Mouse (Mus musculus) hindbrain, embryonic 14.5 days (tissue): Measurements from ENCODE around the gene Gm27029. TPM values are rescaled to one million over a fixed set of nuclear protein-coding genes. Genes with fewer than 3 reads are reported as not detected.
"Not testable (repeated sequence)": the region's sequence is repeated elsewhere in the genome, so short reads cannot be mapped to it uniquely, and the experiment has no call there.

Source experiments
- ATAC-seq: fragments of 200-750 bp; cut with Nextera tagmentation; 2 replicates; pipeline ENCODE4 v1.8.0; 2017; ENCODE audit warnings: moderate number of reproducible peaks, mild to moderate bottlenecking, moderate TSS enrichment, moderate library complexity; ENCODE audit not compliant: low FRiP score
- DNase-seq: peaks from one replicate; pipeline ENCODE4 v3.0.0-alpha.2; 2015; ENCODE audit warnings: low spot score
- H3K27ac ChIP-seq: fragments of 300-500 bp; sonication (generic); 2 replicates; pipeline ENCODE4 v1.5.1; 2014; ENCODE audit warnings: mild to moderate bottlenecking, moderate library complexity
- H3K27me3 ChIP-seq: fragments of 300-500 bp; sonication (generic); 2 replicates; pipeline ENCODE4 v1.6.1; 2014; ENCODE audit warnings: mild to moderate bottlenecking, low read length, mixed read lengths; ENCODE audit not compliant: control insufficient read depth, insufficient read depth
- H3K36me3 ChIP-seq: fragments of 300-500 bp; sonication (generic); replicated peaks from 2 replicates; pipeline ENCODE4 v1.6.1; 2014; ENCODE audit not compliant: control insufficient read depth, insufficient read depth
- H3K4me1 ChIP-seq: fragments of 300-500 bp; sonication (generic); replicated peaks from 2 replicates; pipeline ENCODE4 v1.6.1; 2014; ENCODE audit warnings: antibody characterized with exemption, low read length, mixed read lengths; ENCODE audit not compliant: control insufficient read depth, insufficient read depth
- H3K4me2 ChIP-seq: fragments of 300-500 bp; sonication (generic); replicated peaks from 2 replicates; pipeline ENCODE4 v1.6.1; 2014; ENCODE audit warnings: mild to moderate bottlenecking, moderate library complexity
- H3K4me3 ChIP-seq: fragments of 300-500 bp; sonication (generic); replicated peaks from 2 replicates; pipeline ENCODE4 v1.5.1; 2014; ENCODE audit warnings: mild to moderate bottlenecking, low read length
- H3K9ac ChIP-seq: fragments of 300-500 bp; sonication (generic); 2 replicates; pipeline ENCODE4 v1.6.1; 2014
- H3K9me3 ChIP-seq: fragments of 300-500 bp; sonication (generic); 2 replicates; pipeline ENCODE4 v1.6.1; 2016; ENCODE audit warnings: low read length; ENCODE audit not compliant: control insufficient read depth
- WGBS: fragments of 180-500 bp; shearing (Covaris S2); extraction: QIAGEN DNeasy Blood & Tissue Kit; methylation state at CpG from one replicate; pipeline ENCODE4 v1.1.7; 2014; 5-methylcytosine and 5-hydroxymethylcytosine counted together
- polyA plus RNA-seq: library from polyadenylated mRNA; unstranded; fragments of >200 nt; fragmentation: Nextera tagmentation; extraction: Ambion mirVana; gene quantifications from 2 replicates; pipeline ENCODE4 v1.2.1, GENCODE M21; 2014

Gene Gm27029
- polyA plus RNA-seq, 1 experiment from 2014 or later = 7.3 TPM

GRCm38 (mm10) chr11:101417101-101417855, 7.3 kb downstream of the Gm27029 start, which contains the start of gene Aarsd1:
Gene Aarsd1 (minus strand): TSS chr11:101417615.
- no peaks in the 10 kb centered on the region for H3K27me3 ChIP-seq
- H3K4me2 ChIP-seq = peak within 1 kb of the TSS; percentile 55
- DNase-seq = peak; percentile 90
- H3K4me3 ChIP-seq = peak within 1 kb of the TSS; percentile 63
- H3K9ac ChIP-seq = peak within 1 kb of the TSS; percentile 77
- H3K27ac ChIP-seq = peak within 1 kb of the TSS; percentile 80
- H3K36me3 ChIP-seq = peaks cover 18% of the 10 kb centered on the region
- H3K9me3 ChIP-seq = no peaks in the 10 kb centered on the region
- ATAC-seq = peak; percentile 82
- H3K4me1 ChIP-seq = peaks cover 6% of the 10 kb centered on the region; the same call in 1 of the 2 replicates
- under 1% methylated on average over 45 of the region's 45 CpGs for WGBS

- peak; percentile 12; the same call in 1 of the 2 replicates for ATAC-seq
- DNase-seq = no peak
- 2% methylated on average over 11 of the region's 11 CpGs for WGBS
Measured at GRCm38 (mm10) chr11:101416433-101417100, 8.0 kb downstream of the Gm27029 start.

GRCm38 (mm10) chr11:101415306-101415705, 9.3 kb downstream of the Gm27029 start:
- Histone ChIP-seq H3K9me3 (no peaks in the 10 kb centered on the region), H3K27ac (no peak overlapping the region), H3K4me1 (peaks cover 6% of the 10 kb centered on the region; the same call in 1 of the 2 replicates), H3K27me3 (no peaks in the 10 kb centered on the region), H3K4me3 (no peak overlapping the region), H3K36me3 (peaks cover 35% of the 10 kb centered on the region), H3K4me2 (no peak overlapping the region), H3K9ac (no peak overlapping the region)
- DNase-seq (no peak), ATAC-seq (no peak)
- 78% methylated on average over 2 of the region's 2 CpGs for WGBS

More at GRCm38 (mm10) chr11:101416433-101417100, 8.0 kb downstream of the Gm27029 start:
- Histone ChIP-seq H3K36me3 (peaks cover 23% of the 10 kb centered on the region), H3K9me3 (no peaks in the 10 kb centered on the region), H3K9ac (peak overlapping the region; percentile 77), H3K4me1 (peaks cover 6% of the 10 kb centered on the region; the same call in 1 of the 2 replicates), H3K27me3 (no peaks in the 10 kb centered on the region), H3K27ac (peak overlapping the region; percentile 80), H3K4me3 (peak overlapping the region; percentile 63), H3K4me2 (peak overlapping the region; percentile 55)

- peak; percentile 78 for DNase-seq
- no peaks in the 10 kb centered on the region for H3K4me1 ChIP-seq
- H3K9me3 ChIP-seq = no peaks in the 10 kb centered on the region
- H3K4me3 ChIP-seq = no peak overlapping the region
- WGBS = 6% methylated on average over 8 of the region's 8 CpGs
- no peaks in the 10 kb centered on the region for H3K36me3 ChIP-seq
- H3K27ac ChIP-seq = no peak overlapping the region
- no peak overlapping the region for H3K9ac ChIP-seq
- no peak for ATAC-seq
- no peak overlapping the region for H3K4me2 ChIP-seq
- no peaks in the 10 kb centered on the region for H3K27me3 ChIP-seq
Measured at GRCm38 (mm10) chr11:101395110-101395509, 29.5 kb downstream of the Gm27029 start.

- 13% methylated on average over 4 of the region's 4 CpGs for WGBS
- DNase-seq = no peak
Measured at GRCm38 (mm10) chr11:101381817-101382216, 42.8 kb downstream of the Gm27029 start.

GRCm38 (mm10) chr11:101378926-101379325, 45.7 kb downstream of the Gm27029 start:
- ATAC-seq (no peak), DNase-seq (no peak)
- WGBS = 86% methylated on average over 6 of the region's 6 CpGs
- no peaks in the 10 kb centered on the region for H3K9me3 ChIP-seq
- no peaks in the 10 kb centered on the region for H3K27me3 ChIP-seq
- H3K4me2 ChIP-seq = no peak overlapping the region
- H3K4me3 ChIP-seq = no peak overlapping the region
- no peak overlapping the region for H3K9ac ChIP-seq
- no peaks in the 10 kb centered on the region for H3K36me3 ChIP-seq
- no peaks in the 10 kb centered on the region for H3K4me1 ChIP-seq
- H3K27ac ChIP-seq = no peak overlapping the region

More at GRCm38 (mm10) chr11:101381817-101382216, 42.8 kb downstream of the Gm27029 start:
- no peaks in the 10 kb centered on the region for H3K9me3 ChIP-seq
- no peak overlapping the region for H3K9ac ChIP-seq
- H3K27me3 ChIP-seq = no peaks in the 10 kb centered on the region
- no peak overlapping the region for H3K4me3 ChIP-seq
- no peaks in the 10 kb centered on the region for H3K4me1 ChIP-seq
- H3K36me3 ChIP-seq = no peaks in the 10 kb centered on the region
- no peak for ATAC-seq
- no peak overlapping the region for H3K27ac ChIP-seq
- no peak overlapping the region for H3K4me2 ChIP-seq

- not testable (repeated sequence) for ATAC-seq, H3K27ac ChIP-seq
- 93% methylated on average over 8 of the region's 8 CpGs for WGBS
Measured at GRCm38 (mm10) chr11:101378196-101378595, 46.4 kb downstream of the Gm27029 start.

GRCm38 (mm10) chr11:101374421-101374938, 50.1 kb downstream of the Gm27029 start:
- Histone ChIP-seq H3K9me3 (no peaks in the 10 kb centered on the region), H3K4me1 (no peaks in the 10 kb centered on the region), H3K4me2 (no peak overlapping the region), H3K27ac (no peak overlapping the region), H3K36me3 (no peaks in the 10 kb centered on the region), H3K9ac (no peak overlapping the region), H3K27me3 (no peaks in the 10 kb centered on the region), H3K4me3 (no peak overlapping the region)
- 73% methylated on average over 7 of the region's 7 CpGs for WGBS
- ATAC-seq (no peak), DNase-seq (no peak)

More at GRCm38 (mm10) chr11:101378196-101378595, 46.4 kb downstream of the Gm27029 start:
- not testable (repeated sequence) for H3K27me3 ChIP-seq, DNase-seq, H3K36me3 ChIP-seq, H3K9ac ChIP-seq, H3K4me3 ChIP-seq, H3K9me3 ChIP-seq, H3K4me2 ChIP-seq, H3K4me1 ChIP-seq

GRCm38 (mm10) chr11:101370141-101370540, 54.5 kb downstream of the Gm27029 start:
- no peaks in the 10 kb centered on the region for H3K36me3 ChIP-seq
- no peak overlapping the region for H3K4me2 ChIP-seq
- no peak overlapping the region for H3K27ac ChIP-seq
- WGBS = 76% methylated on average over 5 of the region's 5 CpGs
- no peak overlapping the region for H3K9ac ChIP-seq
- H3K4me3 ChIP-seq = no peak overlapping the region
- no peaks in the 10 kb centered on the region for H3K4me1 ChIP-seq
- no peak for DNase-seq
- no peaks in the 10 kb centered on the region for H3K9me3 ChIP-seq
- no peak for ATAC-seq
- H3K27me3 ChIP-seq = no peaks in the 10 kb centered on the region
